Mouse (Mus musculus) kidney, adult 9 months (tissue): ENCODE data around the gene Gca.
"Not testable (repeated sequence)": the region's sequence is repeated elsewhere in the genome, so short reads cannot be mapped to it uniquely, and the experiment has no call there.

ENCODE experiments used
- DNase-seq: peaks from one replicate; pipeline ENCODE4 v3.0.0; 2022

Gene Gca

GRCm38 (mm10) chr2:62670767-62671166 lies 6.7 kb downstream of the Gca start:
- peak; percentile 19 for DNase-seq

DNA sequence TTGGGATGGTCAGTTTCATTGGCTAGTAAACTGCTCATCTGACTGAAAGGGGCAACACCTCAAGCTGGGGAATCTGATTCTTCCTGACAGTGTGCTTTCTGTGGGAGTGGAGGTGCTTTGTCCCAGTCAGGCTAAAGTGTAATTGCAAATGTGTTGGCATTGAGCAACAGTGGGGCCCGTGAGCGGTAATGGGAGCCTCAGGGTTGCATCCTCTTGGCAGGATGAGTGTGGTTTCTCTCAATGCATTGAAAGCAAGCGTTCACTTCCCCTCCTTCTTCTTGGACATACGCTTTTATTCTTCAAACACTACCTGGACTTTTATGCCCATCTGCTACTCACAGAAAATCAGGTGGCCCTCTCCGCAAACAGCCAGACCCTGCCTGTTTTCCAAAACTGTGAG lies 8.7 kb downstream of the Gca start:
- DNase-seq, result no peak

- no peak for DNase-seq
Observed at GRCm38 (mm10) chr2:62681667-62682066, 17.6 kb downstream of the Gca start.

GRCm38 (mm10) chr2:62684989-62685595 lies 21.0 kb downstream of the Gca start:
- DNase-seq, result peak; percentile 13

GRCm38 (mm10) chr2:62685934-62686333 lies 21.8 kb downstream of the Gca start:
- DNase-seq, result no peak

DNA sequence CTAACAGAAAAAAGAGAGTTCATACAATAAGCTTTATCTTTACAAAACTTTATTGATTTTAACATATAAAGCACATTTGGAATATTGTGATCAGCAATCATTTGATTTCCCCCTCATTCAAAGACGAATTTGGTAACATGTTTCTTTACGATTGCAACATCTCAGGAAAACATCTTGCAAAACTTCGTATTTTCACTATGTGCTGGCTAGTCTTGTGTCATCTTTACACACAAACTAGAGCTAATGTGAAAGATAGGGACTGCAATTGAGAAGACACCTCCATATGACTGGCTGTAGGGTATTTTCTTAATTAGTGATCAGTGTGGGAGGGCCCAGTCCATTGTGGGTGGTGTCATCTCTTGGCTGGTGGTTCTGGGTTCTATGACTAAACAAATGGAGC lies 42.2 kb downstream of the Gca start:
- DNase-seq, result no peak

DNA sequence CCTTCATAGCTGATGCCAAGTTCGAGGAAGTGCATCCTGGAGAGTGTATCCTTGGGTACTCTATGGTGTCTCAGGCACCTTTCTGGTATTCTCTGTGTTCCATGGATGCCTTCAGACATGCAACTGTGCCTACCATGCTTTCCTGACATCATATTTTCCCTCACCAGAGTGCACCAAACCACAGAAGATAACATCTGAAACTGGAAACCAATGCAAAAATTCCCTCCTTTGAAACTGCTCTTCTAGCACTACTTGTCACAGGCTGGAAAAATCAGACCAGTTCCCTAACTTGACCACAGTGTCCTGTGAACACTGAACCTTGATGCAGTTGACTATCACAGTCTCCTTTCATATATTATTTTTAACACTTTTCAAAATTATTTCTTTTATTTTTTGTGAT lies 45.5 kb downstream of the Gca start:
- no peak for DNase-seq

- not testable (repeated sequence) for DNase-seq
Observed at GRCm38 (mm10) chr2:62714362-62714761, 50.3 kb downstream of the Gca start.

GRCm38 (mm10) chr2:62715260-62715659 lies 51.2 kb downstream of the Gca start:
- DNase-seq, result no peak

DNA sequence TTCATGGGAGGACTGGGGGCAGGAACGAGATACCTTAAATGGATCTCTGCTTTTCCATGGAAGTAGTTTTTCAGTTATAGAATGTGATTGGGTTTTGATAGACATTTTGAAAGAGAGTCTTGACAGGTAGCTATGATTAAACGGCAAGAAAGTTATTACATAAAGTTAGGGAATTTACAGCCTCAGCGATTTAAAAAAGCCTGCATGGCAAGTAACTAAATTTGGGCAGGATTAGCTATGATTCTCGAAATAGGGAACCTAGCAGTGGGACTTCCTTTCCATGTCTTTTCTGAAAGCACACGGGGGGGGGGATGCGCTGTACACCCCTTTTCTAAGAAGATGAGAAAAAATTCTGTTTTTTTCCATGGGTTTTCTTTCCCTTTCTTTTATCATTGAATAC lies 53.2 kb downstream of the Gca start:
- no peak for DNase-seq

GRCm38 (mm10) chr2:62718411-62718810 lies 54.3 kb downstream of the Gca start:
- DNase-seq, result no peak

DNA sequence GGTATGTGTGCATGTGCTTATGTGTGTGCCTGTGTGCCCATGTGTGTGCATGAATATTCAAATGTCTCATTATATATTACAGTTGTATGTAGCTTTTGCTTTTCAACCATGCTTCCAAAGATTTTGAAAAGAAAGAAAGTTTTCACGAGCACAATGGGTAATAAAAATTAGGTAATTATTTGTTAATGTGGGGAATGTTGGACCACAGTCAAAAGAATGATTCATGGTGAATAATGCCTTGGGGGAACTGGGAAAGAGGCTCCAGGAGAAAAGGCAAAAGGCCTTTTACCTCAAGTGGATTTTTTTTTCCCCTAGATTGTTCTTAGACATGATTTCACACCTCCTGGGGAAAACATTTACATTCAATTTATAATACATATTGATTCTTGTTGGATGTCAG lies 61.9 kb downstream of the Gca start:
- DNase-seq, result no peak

GRCm38 (mm10) chr2:62727732-62728131 lies 63.6 kb downstream of the Gca start:
- no peak for DNase-seq

- no peak for DNase-seq
Observed at GRCm38 (mm10) chr2:62730671-62731070, 66.6 kb downstream of the Gca start.

DNA sequence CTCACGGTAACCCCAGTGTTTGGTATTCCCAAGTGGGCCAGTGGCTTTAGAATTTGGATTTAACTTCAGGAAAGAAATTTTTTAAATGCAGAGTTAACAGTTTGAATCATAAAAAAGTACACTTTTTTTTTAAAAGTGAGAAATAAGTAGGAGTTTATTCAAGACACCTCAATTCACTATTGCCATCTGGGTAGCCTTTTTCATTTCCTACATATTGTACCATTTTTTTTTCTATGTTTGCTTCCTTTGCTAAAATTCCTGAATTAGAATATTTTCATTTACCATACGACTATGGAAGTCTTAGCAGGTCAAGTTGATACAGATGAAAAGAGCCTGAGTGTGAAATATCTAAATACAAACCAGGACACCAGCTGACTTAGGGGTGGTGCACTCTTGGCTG lies 79.0 kb downstream of the Gca start:
- no peak for DNase-seq
